Mouse (Mus musculus) large intestine, adult 2 months (tissue): ENCODE results near the gene Rtn1. TPM values are rescaled to one million over a fixed set of nuclear protein-coding genes. Genes with fewer than 3 reads are reported as not detected.

Experiments
- DNase-seq: peaks from one replicate; pipeline ENCODE4 v3.0.0-alpha.2; 2012; ENCODE audit warnings: low read depth, low spot score
- WGBS: fragments of 180-500 bp; shearing (Covaris S2); methylation state at CpG from one replicate; pipeline ENCODE4 v1.1.7; 2018; 5-methylcytosine and 5-hydroxymethylcytosine counted together
- polyA plus RNA-seq: library from polyadenylated mRNA; depleted of rRNA; stranded (reverse); fragments of >200 nt; gene quantifications from 2 replicates; pipeline ENCODE4 v1.2.3, GENCODE M21; 2012

Gene Rtn1
- polyA plus RNA-seq, 1 experiment = 9.0 TPM

- no peak for DNase-seq
- WGBS = 69% methylated on average over 2 of the region's 2 CpGs
Observed at GRCm38 (mm10) chr12:72237251-72237650, 171.6 kb downstream of the Rtn1 start.

DNA sequence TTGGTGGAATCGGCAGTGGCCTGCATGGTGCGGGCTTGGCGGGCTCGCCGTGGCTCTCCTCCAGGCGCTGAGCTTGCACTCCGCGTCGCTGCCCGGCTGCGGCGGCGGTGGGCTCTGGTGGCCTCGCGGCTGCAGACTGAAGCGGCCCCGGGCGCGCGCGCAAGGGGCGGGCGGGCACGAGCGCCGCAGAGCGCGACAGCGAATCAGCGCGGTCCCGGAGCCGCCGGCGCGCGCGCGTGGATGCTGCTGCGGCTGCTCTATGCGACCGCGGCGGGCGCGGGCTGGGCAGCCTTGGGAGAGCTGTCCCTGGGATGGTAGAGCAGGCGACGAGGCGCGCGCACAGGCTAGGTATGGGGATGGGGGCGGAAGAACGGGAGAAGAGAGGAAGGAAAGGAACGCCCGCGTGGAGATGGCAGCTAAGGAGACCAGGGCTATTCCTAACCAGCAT, 172.3 kb downstream of the Rtn1 start:
- no peak for DNase-seq
- WGBS = 1% methylated on average over 56 of the region's 56 CpGs

GRCm38 (mm10) chr12:72235621-72236351, 173.1 kb downstream of the Rtn1 start:
- WGBS = 50% methylated on average over 12 of the region's 12 CpGs

DNA sequence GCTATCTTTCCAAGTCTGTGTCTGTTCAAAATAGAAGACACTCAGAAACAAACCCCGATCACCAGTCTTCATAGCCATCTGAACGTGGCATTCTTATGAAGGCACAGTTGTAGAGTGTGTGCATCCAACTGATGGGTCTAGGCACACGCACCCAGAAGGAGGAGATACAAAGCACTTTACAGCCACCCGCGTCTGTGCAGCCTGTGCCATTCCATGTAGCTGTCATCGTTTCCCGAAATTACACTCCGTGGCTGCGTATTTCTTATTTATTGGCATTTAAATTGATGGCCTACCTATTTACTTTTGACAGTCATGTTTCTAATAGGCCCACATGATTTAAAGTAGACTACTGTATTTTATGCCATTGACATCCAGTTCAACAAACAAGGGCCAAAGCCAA, 173.9 kb downstream of the Rtn1 start:
- DNase-seq = no peak
- WGBS = 90% methylated on average over 9 of the region's 9 CpGs

More at GRCm38 (mm10) chr12:72235621-72236351, 173.1 kb downstream of the Rtn1 start:
- no peak for DNase-seq

- WGBS = 89% methylated on average over 3 of the region's 3 CpGs
- DNase-seq = no peak
Observed at GRCm38 (mm10) chr12:72234151-72234550, 174.7 kb downstream of the Rtn1 start.

- 80% methylated on average over 19 of the region's 19 CpGs for WGBS
- no peak for DNase-seq
Observed at GRCm38 (mm10) chr12:72232826-72233790, 175.7 kb downstream of the Rtn1 start.

DNA sequence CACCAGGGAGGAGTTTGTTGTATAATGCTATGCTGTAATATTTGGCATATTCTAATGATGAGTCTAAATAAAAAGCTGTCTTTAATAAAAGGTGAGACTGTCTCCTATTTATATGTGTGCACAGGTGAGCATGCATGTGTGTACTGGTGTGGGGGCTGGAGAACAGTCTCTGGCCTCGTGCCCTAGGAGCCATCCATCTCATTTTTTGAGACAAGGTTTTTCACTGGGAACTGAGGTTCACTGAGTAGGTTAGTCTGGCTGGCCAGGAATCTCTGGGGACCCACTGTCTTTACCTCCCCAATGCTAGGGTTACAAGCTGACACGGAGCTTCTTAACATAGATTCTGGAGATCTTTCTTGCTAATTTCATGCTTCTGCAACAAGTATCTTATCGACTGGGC, 176.7 kb downstream of the Rtn1 start:
- WGBS = 84% methylated on average over 3 of the region's 3 CpGs
- no peak for DNase-seq

GRCm38 (mm10) chr12:72229451-72230196, 179.2 kb downstream of the Rtn1 start:
- 77% methylated on average over 8 of the region's 8 CpGs for WGBS

DNA sequence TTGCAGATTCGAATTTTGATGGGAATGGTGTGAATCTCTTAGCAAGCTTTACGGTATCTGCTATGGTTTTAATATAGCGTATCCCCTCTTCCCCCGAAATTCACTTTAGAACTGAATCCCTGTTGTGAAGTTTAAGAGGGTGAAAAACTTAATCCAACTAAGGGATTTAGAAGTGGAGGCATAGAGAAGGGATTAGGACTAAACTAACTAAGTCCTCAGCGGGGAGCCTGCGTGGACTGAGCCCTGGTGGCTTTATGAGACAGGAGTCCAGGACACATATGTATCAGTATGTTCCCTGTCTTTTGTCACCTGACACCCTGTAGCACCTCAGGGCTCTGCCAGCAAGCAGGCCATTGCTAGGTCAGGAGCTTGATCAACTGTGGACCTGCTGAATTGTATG, 181.1 kb downstream of the Rtn1 start:
- 85% methylated on average over 6 of the region's 6 CpGs for WGBS
- DNase-seq = no peak

More at GRCm38 (mm10) chr12:72229451-72230196, 179.2 kb downstream of the Rtn1 start:
- no peak for DNase-seq

DNA sequence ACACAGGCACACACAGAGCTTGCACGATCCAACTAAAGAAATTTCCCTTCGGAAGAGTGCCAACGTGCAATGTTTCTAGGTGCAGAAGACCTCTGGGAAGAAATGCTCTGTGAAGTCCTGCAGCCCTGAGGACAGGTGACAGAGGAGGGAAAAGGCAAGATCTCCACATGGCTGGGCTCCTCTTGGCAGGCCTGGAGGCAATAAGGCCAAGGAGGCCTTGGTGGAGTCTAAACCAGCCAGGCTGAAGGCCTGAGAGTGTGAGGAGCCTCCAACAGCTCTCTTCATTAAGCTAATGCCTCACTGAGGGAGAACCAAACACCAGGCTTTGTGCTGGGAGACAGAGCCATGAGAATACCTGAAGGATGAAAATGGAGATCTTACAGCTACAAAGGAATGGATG, 183.5 kb downstream of the Rtn1 start:
- WGBS = 94% methylated on average over 3 of the region's 3 CpGs
- DNase-seq = no peak

DNA sequence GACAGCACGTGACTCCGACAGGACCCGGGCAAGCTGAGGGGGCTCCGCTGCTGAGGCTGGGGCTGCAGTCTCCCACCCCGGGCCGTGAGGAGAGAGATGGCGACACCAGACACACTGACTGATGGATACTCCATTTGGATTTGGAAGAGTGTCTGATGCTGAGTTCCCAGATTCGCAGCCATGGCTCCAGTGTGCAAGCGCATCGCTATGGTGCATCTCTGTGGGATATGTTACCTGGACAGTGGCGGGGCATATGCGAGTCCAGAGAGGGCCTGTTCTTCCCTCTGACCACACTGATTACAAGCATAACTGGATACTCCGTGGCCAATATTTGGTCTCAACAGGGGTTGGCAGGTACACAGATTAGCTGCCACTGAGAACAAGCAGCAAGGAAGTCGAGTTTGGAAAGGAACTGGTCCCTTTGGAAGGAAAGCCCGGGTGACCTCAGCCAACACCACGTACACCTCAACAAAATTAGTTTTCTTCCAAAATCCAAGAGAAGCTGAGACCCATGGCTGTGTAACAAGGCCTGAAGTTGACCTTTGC, 185.2 kb downstream of the Rtn1 start:
- DNase-seq = no peak
- WGBS = 91% methylated on average over 16 of the region's 16 CpGs

- DNase-seq = no peak
- 39% methylated on average over 5 of the region's 5 CpGs for WGBS
Observed at GRCm38 (mm10) chr12:72213554-72213953, 195.3 kb downstream of the Rtn1 start.

GRCm38 (mm10) chr12:72200828-72201227, 208.0 kb downstream of the Rtn1 start:
- no peak for DNase-seq
- 89% methylated on average over 3 of the region's 3 CpGs for WGBS

DNA sequence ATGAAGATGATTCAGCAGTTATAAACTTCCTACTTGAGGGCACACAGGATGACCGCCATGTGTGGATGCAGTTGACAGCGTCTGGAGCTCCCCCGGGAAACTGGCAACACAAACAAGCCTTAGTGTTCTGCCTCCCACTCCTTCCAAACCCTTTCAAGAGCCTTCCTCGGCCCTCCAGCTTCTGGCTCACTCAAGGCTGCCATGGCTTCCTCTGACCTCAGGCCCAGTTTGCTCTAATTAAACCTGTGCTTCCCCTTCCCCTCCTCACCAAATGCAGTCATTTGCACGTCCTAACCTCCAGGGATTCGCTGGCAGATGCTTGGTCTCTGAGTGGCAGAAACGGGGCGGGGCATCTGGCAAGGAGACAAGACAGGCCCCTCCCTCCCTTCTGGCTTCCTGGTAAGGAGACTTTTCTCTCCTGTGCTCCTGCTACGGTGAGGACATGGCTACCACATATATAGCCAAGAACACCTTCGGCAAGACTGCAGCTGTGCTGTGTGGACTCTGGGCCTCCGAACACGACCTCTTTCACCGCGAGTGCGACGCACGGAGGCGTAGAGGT, 210.8 kb downstream of the Rtn1 start:
- DNase-seq = no peak
- 50% methylated on average over 18 of the region's 18 CpGs for WGBS

DNA sequence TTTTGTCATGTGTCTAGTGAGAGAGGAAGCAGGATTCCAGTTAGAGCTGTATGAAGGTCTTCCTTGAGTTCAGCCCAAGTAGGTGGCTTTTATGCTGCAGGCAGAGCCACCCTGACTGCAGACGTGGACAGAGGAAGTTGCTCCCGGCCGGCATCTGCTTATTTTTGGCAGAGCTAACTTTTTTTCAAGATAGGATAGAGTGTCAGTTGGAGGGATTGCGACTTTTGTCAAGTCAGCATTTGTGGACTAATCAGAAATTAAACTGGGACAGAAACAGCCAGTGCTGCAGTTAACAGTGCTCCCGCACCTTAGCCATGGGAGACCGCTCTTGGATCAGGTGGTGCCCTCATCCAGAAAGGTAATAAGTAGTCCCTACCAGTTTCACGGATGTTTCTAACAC, 211.4 kb downstream of the Rtn1 start:
- WGBS = 60% methylated on average over 7 of the region's 7 CpGs
- DNase-seq = no peak

- 55% methylated on average over 12 of the region's 12 CpGs for WGBS
- DNase-seq = no peak
Observed at GRCm38 (mm10) chr12:72184929-72185328, 223.9 kb downstream of the Rtn1 start, which contains the start of gene Ccdc175. Gene Ccdc175 (minus strand): TSS chr12:72185029.

DNA sequence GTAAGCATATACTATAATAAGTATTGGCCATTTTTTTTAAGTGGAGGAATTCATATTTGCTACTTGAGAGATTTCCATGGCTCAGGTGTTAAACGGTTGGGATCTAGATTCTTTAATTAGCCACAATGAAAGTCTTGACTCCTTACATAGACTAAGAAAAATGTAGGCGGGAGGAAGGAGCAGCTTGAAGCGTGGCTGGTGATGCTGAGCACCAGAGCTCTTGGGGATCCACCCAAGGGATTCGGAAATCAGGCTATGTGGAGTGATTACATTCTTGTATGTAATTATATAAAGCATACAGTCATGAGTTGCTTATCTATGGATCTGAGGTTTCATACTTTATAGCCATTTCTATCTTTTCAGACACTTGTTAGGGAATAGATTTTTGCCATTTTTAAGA, 229.3 kb downstream of the Rtn1 start:
- WGBS = 74% methylated on average over 4 of the region's 4 CpGs
- DNase-seq = no peak

DNA sequence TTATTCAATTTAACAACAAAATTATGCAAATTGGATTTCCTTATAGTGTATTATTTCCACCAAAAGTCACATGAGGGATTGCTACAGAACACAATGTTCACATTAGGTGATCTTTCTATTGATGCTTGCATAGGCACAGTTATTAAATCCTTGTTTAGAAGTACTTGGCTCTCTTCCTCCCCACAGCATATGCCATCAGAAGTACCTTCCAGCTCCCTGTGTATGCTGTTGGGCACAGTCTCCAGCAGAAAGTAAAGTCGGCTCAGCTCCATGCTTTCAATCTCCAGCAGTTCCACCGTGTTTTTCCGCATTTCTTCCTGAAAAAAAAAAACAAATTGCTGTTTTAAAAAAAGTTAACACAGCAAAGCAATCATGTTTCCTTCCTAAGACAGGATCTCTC, 230.5 kb downstream of the Rtn1 start:
- no peak for DNase-seq
- 77% methylated on average over 3 of the region's 3 CpGs for WGBS
